Mouse (Mus musculus): ENCODE measurements around the gene Sh2b3. TPM values are rescaled to one million over a fixed set of nuclear protein-coding genes. Genes with fewer than 3 reads are reported as not detected.

The Sh2b3 gene
- 10 to 100 TPM; 31.3 to 32.9 TPM for total RNA-seq (2023)

DNA sequence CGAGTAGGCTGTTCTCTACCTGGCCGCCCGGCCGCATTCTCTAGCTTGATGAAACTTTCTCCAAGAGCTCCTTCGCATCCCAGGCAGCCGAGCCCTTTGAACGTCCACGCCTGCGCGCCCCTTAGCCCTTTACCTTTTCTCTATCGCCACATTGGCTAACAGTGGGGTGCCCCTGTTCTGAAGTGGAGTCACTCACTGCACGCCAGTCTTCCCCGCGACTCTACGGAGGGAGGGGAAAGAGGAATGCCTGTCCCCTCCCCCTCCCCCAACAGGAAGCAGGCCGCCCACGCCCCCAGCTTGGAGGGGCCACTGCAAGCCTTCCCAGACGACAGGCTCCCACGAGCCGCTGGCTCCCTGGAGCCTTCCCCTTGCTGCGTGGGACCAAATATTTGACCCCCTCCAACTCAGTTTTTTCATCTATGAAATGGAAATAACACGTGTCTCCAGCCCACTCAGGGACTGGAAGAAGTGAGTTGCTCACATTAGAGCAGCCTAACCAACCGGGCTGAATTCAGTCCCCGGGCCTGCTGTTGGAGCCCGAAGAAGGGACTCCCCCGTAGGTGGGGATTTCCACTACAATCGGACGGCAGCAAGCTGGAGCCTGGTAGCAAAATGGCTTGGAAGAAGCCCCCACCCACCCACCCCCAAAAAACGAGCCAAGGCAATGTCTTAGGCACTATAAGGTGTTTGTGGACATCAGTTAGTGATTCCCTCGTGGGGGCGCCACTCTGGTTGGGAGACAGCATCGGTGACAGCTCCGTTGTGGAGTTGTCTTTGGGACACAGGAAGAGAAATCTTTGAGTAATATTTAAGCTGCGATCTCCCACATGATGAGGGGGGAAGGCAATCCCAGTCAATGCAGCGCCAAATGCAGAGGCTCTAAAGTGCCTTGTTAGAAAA lies at the start of gene Sh2b3:
Gene Sh2b3 (minus strand): TSS at position 206 of the 900 bp plus-strand sequence.

GRCm38 (mm10) chr5:121848743-121849142 lies 11.3 kb upstream of the Sh2b3 start, which contains the start of gene Pheta1:
Gene Pheta1 (plus strand): TSS chr5:121848984.

Other genes with a start within 250 kb of the Sh2b3 start
- 10 to 100 TPM; 73.4 to 87.9 TPM for gene Aldh2, start 243.8 kb downstream of the Sh2b3 start, total RNA-seq (2023)
- gene Acad12, start 218.7 kb downstream of the Sh2b3 start, total RNA-seq (2023): 10 to 100 TPM in 1 of 2 experiments, 1 to 10 TPM in 1; 10.0 to 14.7 TPM
- 10 to 100 TPM; 11.4 to 12.3 TPM for gene Acad10, start 177.1 kb downstream of the Sh2b3 start, total RNA-seq (2023)
- gene Brap, start 177.1 kb downstream of the Sh2b3 start, total RNA-seq (2023): 100 to 1,000 TPM; 107 to 120 TPM
- gene Atxn2, start 126.3 kb downstream of the Sh2b3 start, total RNA-seq (2023): 100 to 1,000 TPM in 1 of 2 experiments, 10 to 100 TPM in 1; 90.0 to 109 TPM
- gene Pheta1, start 11.3 kb upstream of the Sh2b3 start, total RNA-seq (2023): 1 to 10 TPM; 5.0 to 6.6 TPM
- not detected for gene Cux2, start 212.5 kb upstream of the Sh2b3 start, total RNA-seq (2023)

Data from T-cell, adult 66 days (primary cell).